Mouse (Mus musculus) heart, embryonic 10.5 days (tissue): Measurements from ENCODE around the gene Ddx1. TPM values are rescaled to one million over a fixed set of nuclear protein-coding genes. Genes with fewer than 3 reads are reported as not detected.

Experiments
- DNase-seq: peaks from one replicate; pipeline ENCODE4 v3.0.0-alpha.2; 2017; ENCODE audit warnings: low spot score
- H3K27ac ChIP-seq: fragments of 300-500 bp; sonication (generic); 2 replicates; pipeline ENCODE4 v1.5.1; 2016; ENCODE audit warnings: mild to moderate bottlenecking
- H3K27me3 ChIP-seq: fragments of 300-500 bp; sonication (generic); 2 replicates; pipeline ENCODE4 v1.6.1; 2016; ENCODE audit warnings: mild to moderate bottlenecking; ENCODE audit not compliant: poor library complexity, insufficient read depth, severe bottlenecking
- H3K36me3 ChIP-seq: fragments of 300-500 bp; sonication (generic); 2 replicates; pipeline ENCODE4 v1.6.1; 2016; ENCODE audit warnings: mild to moderate bottlenecking, moderate library complexity
- H3K4me1 ChIP-seq: fragments of 300-500 bp; sonication (generic); 2 replicates; pipeline ENCODE4 v1.6.1; 2016; ENCODE audit warnings: mild to moderate bottlenecking
- H3K4me3 ChIP-seq: fragments of 300-500 bp; sonication (generic); 2 replicates; pipeline ENCODE4 v1.5.1; 2016; ENCODE audit warnings: mild to moderate bottlenecking, moderate library complexity
- H3K9me3 ChIP-seq: fragments of 300-500 bp; sonication (generic); 2 replicates; pipeline ENCODE4 v1.6.1; 2016; ENCODE audit warnings: mild to moderate bottlenecking, moderate library complexity
- WGBS: fragments of 180-500 bp; shearing (Covaris S2); methylation state at CpG from one replicate; pipeline ENCODE4 v1.1.7; 2016; 5-methylcytosine and 5-hydroxymethylcytosine counted together
- polyA plus RNA-seq: library from polyadenylated mRNA; unstranded; fragments of >200 nt; fragmentation: Nextera tagmentation; extraction: Ambion mirVana; gene quantifications from 2 replicates; pipeline ENCODE4 v1.2.1, GENCODE M21; 2016

The Ddx1 gene
- polyA plus RNA-seq, 1 experiment from 2014 or later = 165 TPM

DNA sequence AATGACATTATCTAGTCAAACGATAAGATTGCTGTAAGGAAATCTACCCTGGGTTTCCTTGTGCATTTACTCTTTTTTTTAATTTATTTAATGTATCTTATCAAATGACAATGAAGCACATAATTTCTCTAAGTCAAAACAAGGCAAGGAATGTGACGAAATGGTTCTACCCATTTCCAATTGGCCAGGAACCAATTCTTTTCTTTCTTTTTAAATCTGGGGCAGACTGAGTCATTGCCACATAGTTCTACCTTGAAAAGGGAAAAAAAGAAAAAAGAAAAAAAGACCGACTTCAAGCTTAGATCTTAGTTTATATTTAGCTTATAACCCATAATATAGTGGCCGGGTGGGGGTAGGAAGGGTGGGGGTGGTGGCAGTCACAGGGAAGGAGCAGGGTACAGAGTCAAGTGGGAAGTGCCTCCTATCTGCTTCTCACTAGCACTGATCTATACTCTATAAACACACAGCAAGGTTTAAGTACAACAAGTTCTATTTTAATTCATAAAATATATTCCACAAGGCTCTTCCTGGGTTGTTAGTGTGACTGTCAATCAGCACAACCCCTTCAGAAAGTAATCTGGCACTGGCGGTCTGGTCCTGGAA is 32.4 kb downstream of the Ddx1 start:
- no peak for DNase-seq
- Histone ChIP-seq H3K27ac (no peak overlapping the region), H3K4me3 (no peak overlapping the region), H3K9me3 (no peaks in the 10 kb centered on the region), H3K36me3 (peaks cover 30% of the 10 kb centered on the region), H3K4me1 (peaks cover 31% of the 10 kb centered on the region), H3K27me3 (no peaks in the 10 kb centered on the region)
- 50% methylated on average over 5 of the region's 5 CpGs for WGBS

- H3K4me3 ChIP-seq = no peak overlapping the region
- H3K36me3 ChIP-seq = peaks cover 19% of the 10 kb centered on the region
- H3K4me1 ChIP-seq = peaks cover 37% of the 10 kb centered on the region
- H3K9me3 ChIP-seq = no peaks in the 10 kb centered on the region
- 36% methylated on average over 11 of the region's 11 CpGs for WGBS
- DNase-seq = peak; percentile 94
- H3K27ac ChIP-seq = peak overlapping the region; percentile 19; the same call in 1 of the 2 replicates
- no peaks in the 10 kb centered on the region for H3K27me3 ChIP-seq
These were observed 34.4 kb downstream of the Ddx1 start for GRCm38 (mm10) chr12:13214345-13215278.

GRCm38 (mm10) chr12:13211746-13212482 is 37.1 kb downstream of the Ddx1 start:
- Histone ChIP-seq H3K4me1 (peaks cover 41% of the 10 kb centered on the region), H3K9me3 (no peaks in the 10 kb centered on the region), H3K27ac (peak overlapping the region; percentile 79), H3K36me3 (no peaks in the 10 kb centered on the region), H3K4me3 (no peak overlapping the region), H3K27me3 (no peaks in the 10 kb centered on the region)
- 51% methylated on average over 11 of the region's 11 CpGs for WGBS
- DNase-seq = peak; percentile 89

- peak; percentile 46 for DNase-seq
- Histone ChIP-seq H3K27me3 (no peaks in the 10 kb centered on the region), H3K4me1 (peaks cover 37% of the 10 kb centered on the region), H3K36me3 (no peaks in the 10 kb centered on the region), H3K9me3 (no peaks in the 10 kb centered on the region), H3K4me3 (no peak overlapping the region), H3K27ac (0 out of 2 replicates have a peak overlapping the region, but pooled peaks have one; percentile 42)
- 75% methylated on average over 13 of the region's 13 CpGs for WGBS
These were observed 39.2 kb downstream of the Ddx1 start for GRCm38 (mm10) chr12:13209692-13210377.

DNA sequence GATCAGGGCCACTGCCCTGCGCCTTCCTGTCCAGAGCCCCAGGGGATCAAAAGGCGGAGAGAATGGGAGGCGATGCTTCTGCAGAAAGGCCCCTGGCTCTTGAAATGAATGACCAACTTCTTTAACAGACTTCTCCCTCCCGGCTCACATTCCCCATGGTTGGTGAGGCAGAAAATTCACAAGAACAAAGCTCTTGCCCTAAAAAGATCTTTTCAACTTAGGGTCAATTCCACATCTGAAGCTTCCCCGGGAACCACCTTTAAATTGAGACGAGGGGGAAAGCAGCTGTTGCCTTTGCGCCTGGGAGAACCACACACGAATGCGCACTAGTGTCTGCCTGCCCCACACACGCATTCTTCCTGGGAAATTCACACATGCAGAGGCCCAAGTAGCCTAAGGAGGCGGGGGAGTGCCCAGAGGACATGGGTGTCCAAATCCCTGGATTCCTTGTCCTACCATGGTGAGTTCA is 40.0 kb downstream of the Ddx1 start:
- Histone ChIP-seq H3K36me3 (no peaks in the 10 kb centered on the region), H3K9me3 (no peaks in the 10 kb centered on the region), H3K4me3 (no peak overlapping the region), H3K27ac (peak overlapping the region; percentile 67; the same call in 1 of the 2 replicates), H3K27me3 (no peaks in the 10 kb centered on the region), H3K4me1 (peaks cover 33% of the 10 kb centered on the region)
- 60% methylated on average over 11 of the region's 11 CpGs for WGBS
- DNase-seq = peak; percentile 58

DNA sequence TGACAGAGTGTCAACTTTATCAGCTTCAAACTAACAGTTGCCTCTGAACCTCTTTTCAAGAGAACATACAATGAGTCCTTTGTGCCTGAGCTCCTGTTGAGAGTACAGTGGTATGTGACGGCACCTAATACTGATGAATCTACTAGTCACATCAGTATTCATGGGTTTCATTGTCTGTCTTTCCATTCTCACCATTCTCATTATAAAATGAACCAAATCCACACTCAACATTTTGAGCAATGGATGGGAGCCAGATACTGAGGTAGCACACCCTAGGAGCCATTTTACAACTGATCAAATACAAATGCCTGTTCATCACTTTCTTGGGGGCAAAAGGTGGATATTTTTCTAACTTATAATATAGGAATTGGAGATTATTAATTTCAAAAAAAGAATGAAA is 40.5 kb downstream of the Ddx1 start:
- Histone ChIP-seq H3K4me1 (peaks cover 33% of the 10 kb centered on the region), H3K36me3 (no peaks in the 10 kb centered on the region), H3K27me3 (no peaks in the 10 kb centered on the region), H3K9me3 (no peaks in the 10 kb centered on the region), H3K27ac (no peak overlapping the region), H3K4me3 (no peak overlapping the region)
- DNase-seq = no peak
- 32% methylated on average over 1 of the region's 1 CpGs for WGBS

GRCm38 (mm10) chr12:13207099-13207498 is 41.9 kb downstream of the Ddx1 start:
- H3K27ac ChIP-seq = no peak overlapping the region
- DNase-seq = peak; percentile 50
- peaks cover 34% of the 10 kb centered on the region for H3K4me1 ChIP-seq
- H3K36me3 ChIP-seq = no peaks in the 10 kb centered on the region
- H3K27me3 ChIP-seq = no peaks in the 10 kb centered on the region
- 76% methylated on average over 8 of the region's 8 CpGs for WGBS
- H3K4me3 ChIP-seq = no peak overlapping the region
- no peaks in the 10 kb centered on the region for H3K9me3 ChIP-seq

DNA sequence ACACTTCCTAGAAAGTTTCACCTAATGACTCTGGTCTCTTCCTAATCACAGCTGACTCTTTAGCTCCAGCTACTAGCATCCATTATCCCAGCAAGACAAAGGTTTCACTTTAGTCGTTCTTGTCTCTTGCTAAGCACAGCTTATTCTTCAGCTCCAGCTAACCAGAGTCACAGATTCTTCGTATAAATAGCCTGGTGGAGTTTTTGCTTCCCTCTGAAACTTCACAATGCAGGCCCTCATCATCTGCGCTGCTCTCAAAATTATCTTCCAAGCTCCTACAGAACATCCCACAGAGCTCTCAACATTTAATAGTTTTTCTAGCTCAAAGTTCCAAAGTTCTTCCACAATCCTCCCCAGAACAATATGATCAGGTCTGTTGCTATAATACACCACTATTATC is 43.3 kb downstream of the Ddx1 start:
- no peak overlapping the region for H3K4me3 ChIP-seq
- no peaks in the 10 kb centered on the region for H3K36me3 ChIP-seq
- H3K9me3 ChIP-seq = no peaks in the 10 kb centered on the region
- H3K27ac ChIP-seq = no peak overlapping the region
- no peaks in the 10 kb centered on the region for H3K27me3 ChIP-seq
- peak; percentile 33 for DNase-seq
- peaks cover 31% of the 10 kb centered on the region for H3K4me1 ChIP-seq
- WGBS = 80% methylated on average over 3 of the region's 3 CpGs

- Histone ChIP-seq H3K4me3 (no peak overlapping the region), H3K36me3 (no peaks in the 10 kb centered on the region), H3K27ac (0 out of 2 replicates have a peak overlapping the region, but pooled peaks have one; percentile 8), H3K9me3 (no peaks in the 10 kb centered on the region), H3K4me1 (peaks cover 46% of the 10 kb centered on the region), H3K27me3 (no peaks in the 10 kb centered on the region)
- peak; percentile 66 for DNase-seq
These were observed 46.7 kb downstream of the Ddx1 start for GRCm38 (mm10) chr12:13202322-13202721.

DNA sequence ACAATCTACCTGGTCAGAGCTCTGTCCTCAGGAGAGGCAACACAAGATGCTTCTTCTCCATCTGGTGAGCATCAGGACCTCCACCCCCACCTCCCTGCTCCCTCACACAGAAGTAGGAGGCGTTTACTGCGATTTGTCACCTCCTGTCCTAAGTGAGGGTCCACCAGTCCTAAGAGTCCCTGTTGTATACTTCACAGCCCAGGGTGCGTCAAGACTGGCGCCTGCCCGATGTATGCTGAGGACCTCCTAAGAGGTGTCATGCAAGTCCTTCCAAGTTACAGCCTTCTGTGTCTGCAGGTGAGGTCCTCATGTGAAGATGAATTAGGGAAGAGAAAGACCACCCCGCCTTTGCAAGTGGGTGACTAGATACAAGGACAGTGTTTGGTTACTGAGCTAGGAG is 48.4 kb downstream of the Ddx1 start:
- WGBS = 74% methylated on average over 6 of the region's 6 CpGs

GRCm38 (mm10) chr12:13199338-13200301 is 49.4 kb downstream of the Ddx1 start:
- Histone ChIP-seq H3K27me3 (no peaks in the 10 kb centered on the region), H3K36me3 (no peaks in the 10 kb centered on the region), H3K4me1 (peaks cover 45% of the 10 kb centered on the region), H3K4me3 (no peak overlapping the region), H3K9me3 (no peaks in the 10 kb centered on the region), H3K27ac (0 out of 2 replicates have a peak overlapping the region, but pooled peaks have one; percentile 42)
- peak; percentile 57 for DNase-seq
- WGBS = 73% methylated on average over 13 of the region's 13 CpGs

More for the DNA sequence above, 48.4 kb downstream of the Ddx1 start:
- no peak overlapping the region for H3K27ac ChIP-seq
- H3K4me3 ChIP-seq = no peak overlapping the region
- peaks cover 45% of the 10 kb centered on the region for H3K4me1 ChIP-seq
- no peaks in the 10 kb centered on the region for H3K27me3 ChIP-seq
- DNase-seq = peak; percentile 68
- no peaks in the 10 kb centered on the region for H3K9me3 ChIP-seq
- no peaks in the 10 kb centered on the region for H3K36me3 ChIP-seq
